Mouse (Mus musculus) embryonic facial prominence, embryonic 13.5 days (tissue): ENCODE data around the gene Usp47. TPM values are rescaled to one million over a fixed set of nuclear protein-coding genes. Genes with fewer than 3 reads are reported as not detected.
A peak's percentile ranks its signal among the peaks of the same experiment; 100 is the strongest.

Experiments
- ATAC-seq: fragments of 200-750 bp; cut with Nextera tagmentation; 2 replicates; pipeline ENCODE4 v1.8.0; 2017; ENCODE audit warnings: low read depth; ENCODE audit not compliant: insufficient number of reproducible peaks, insufficient read depth, low FRiP score, low TSS enrichment
- H3K27ac ChIP-seq: fragments of 300-500 bp; sonication (generic); 2 replicates; pipeline ENCODE4 v1.5.1; 2015; ENCODE audit warnings: moderate library complexity, mild to moderate bottlenecking, inconsistent platforms
- H3K27me3 ChIP-seq: fragments of 300-500 bp; sonication (generic); 2 replicates; pipeline ENCODE4 v1.6.1; 2015; ENCODE audit warnings: mild to moderate bottlenecking, inconsistent platforms
- H3K36me3 ChIP-seq: fragments of 300-500 bp; sonication (generic); 2 replicates; pipeline ENCODE4 v1.6.1; 2015; ENCODE audit warnings: mild to moderate bottlenecking, inconsistent platforms
- H3K4me1 ChIP-seq: fragments of 300-500 bp; sonication (generic); 2 replicates; pipeline ENCODE4 v1.6.1; 2015; ENCODE audit warnings: inconsistent platforms
- H3K4me2 ChIP-seq: fragments of 300-500 bp; sonication (generic); 2 replicates; pipeline ENCODE4 v1.6.1; 2015; ENCODE audit warnings: moderate library complexity, mild to moderate bottlenecking, inconsistent platforms
- H3K4me3 ChIP-seq: fragments of 300-500 bp; sonication (generic); 2 replicates; pipeline ENCODE4 v1.5.1; 2015; ENCODE audit warnings: mild to moderate bottlenecking, inconsistent platforms
- H3K9ac ChIP-seq: fragments of 300-500 bp; sonication (generic); 2 replicates; pipeline ENCODE4 v1.6.1; 2015; ENCODE audit warnings: mild to moderate bottlenecking, inconsistent platforms
- H3K9me3 ChIP-seq: fragments of 300-500 bp; sonication (generic); 2 replicates; pipeline ENCODE4 v1.6.1; 2016; ENCODE audit warnings: inconsistent platforms
- WGBS: fragments of 180-500 bp; shearing (Covaris S2); methylation state at CpG from one replicate; pipeline ENCODE4 v1.1.7; 2015; ENCODE audit warnings: mixed read lengths; 5-methylcytosine and 5-hydroxymethylcytosine counted together
- polyA plus RNA-seq: library from polyadenylated mRNA; unstranded; fragments of >200 nt; fragmentation: Nextera tagmentation; extraction: Ambion mirVana; gene quantifications from 2 replicates; pipeline ENCODE4 v1.2.1, GENCODE M21; 2015

Usp47 gene
- 69.5 and 77.7 TPM in 2 replicates for polyA plus RNA-seq

DNA sequence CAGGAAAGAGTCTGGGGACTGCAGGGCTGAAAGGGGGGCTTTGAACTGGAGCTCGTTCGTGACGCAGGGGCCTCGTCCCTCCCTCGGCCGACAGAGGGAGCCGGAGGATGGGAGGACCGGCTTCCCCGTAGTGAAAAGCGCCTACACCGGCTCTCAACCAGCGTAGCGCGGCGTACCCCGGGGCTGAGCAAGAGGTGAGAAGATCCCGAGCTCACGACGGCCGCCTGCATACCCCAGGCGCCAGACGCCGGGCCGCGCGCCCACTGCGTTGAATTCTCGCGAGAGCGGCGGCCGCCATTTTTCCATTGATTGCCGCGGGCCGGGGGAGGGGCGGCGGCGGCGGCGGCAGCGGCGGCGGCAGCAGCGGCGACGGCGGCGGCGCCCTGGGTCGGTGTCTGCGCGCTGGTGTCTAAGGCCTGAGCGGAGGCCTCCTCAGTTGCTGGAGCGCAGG is at the start of gene Usp47:
Gene Usp47 (plus strand): TSS at position 355 of the 451 bp plus-strand sequence.
- H3K27ac ChIP-seq = peak within 1 kb of the TSS; percentile 97
- peaks cover 36% of the 10 kb centered on the region for H3K4me1 ChIP-seq
- H3K36me3 ChIP-seq = no peaks in the 10 kb centered on the region
- H3K27me3 ChIP-seq = no peaks in the 10 kb centered on the region
- WGBS = under 1% methylated on average over 50 of the region's 54 CpGs
- peak within 1 kb of the TSS; percentile 92 for H3K4me3 ChIP-seq
- peak within 1 kb of the TSS; percentile 76 for H3K4me2 ChIP-seq
- peak within 1 kb of the TSS; percentile 99 for H3K9ac ChIP-seq
- ATAC-seq = peak; percentile 89
- H3K9me3 ChIP-seq = no peaks in the 10 kb centered on the region

GRCm38 (mm10) chr7:111976401-111976800 is 46.9 kb upstream of the Usp47 start:
- Histone ChIP-seq H3K4me3 (no peak overlapping the region), H3K27ac (no peak overlapping the region), H3K36me3 (no peaks in the 10 kb centered on the region), H3K4me1 (no peaks in the 10 kb centered on the region), H3K9ac (no peak overlapping the region), H3K9me3 (no peaks in the 10 kb centered on the region), H3K4me2 (no peak overlapping the region), H3K27me3 (no peaks in the 10 kb centered on the region)
- WGBS = 44% methylated on average over 2 of the region's 2 CpGs
- ATAC-seq = no peak

- Histone ChIP-seq H3K27me3 (no peaks in the 10 kb centered on the region), H3K9ac (no peak overlapping the region)
- no peak for ATAC-seq
These were observed 45.4 kb upstream of the Usp47 start for GRCm38 (mm10) chr7:111977871-111978270.

GRCm38 (mm10) chr7:111982296-111982695 is 41.0 kb upstream of the Usp47 start:
- WGBS = 95% methylated on average over 15 of the region's 15 CpGs
- H3K4me2 ChIP-seq = no peak overlapping the region
- H3K27ac ChIP-seq = no peak overlapping the region

More at GRCm38 (mm10) chr7:111977871-111978270, 45.4 kb upstream of the Usp47 start:
- Histone ChIP-seq H3K4me3 (no peak overlapping the region), H3K4me1 (no peaks in the 10 kb centered on the region), H3K27ac (no peak overlapping the region), H3K36me3 (no peaks in the 10 kb centered on the region), H3K4me2 (no peak overlapping the region), H3K9me3 (no peaks in the 10 kb centered on the region)
- WGBS = 75% methylated on average over 3 of the region's 3 CpGs

GRCm38 (mm10) chr7:111984530-111984929 is 38.8 kb upstream of the Usp47 start:
- no peak overlapping the region for H3K9ac ChIP-seq
- no peak overlapping the region for H3K27ac ChIP-seq
- no peak for ATAC-seq
- H3K4me3 ChIP-seq = no peak overlapping the region
- H3K27me3 ChIP-seq = no peaks in the 10 kb centered on the region
- no peaks in the 10 kb centered on the region for H3K36me3 ChIP-seq
- H3K4me2 ChIP-seq = no peak overlapping the region
- no peaks in the 10 kb centered on the region for H3K4me1 ChIP-seq
- no peaks in the 10 kb centered on the region for H3K9me3 ChIP-seq
- 90% methylated on average over 3 of the region's 3 CpGs for WGBS

More at GRCm38 (mm10) chr7:111982296-111982695, 41.0 kb upstream of the Usp47 start:
- Histone ChIP-seq H3K27me3 (no peaks in the 10 kb centered on the region), H3K36me3 (no peaks in the 10 kb centered on the region), H3K4me1 (no peaks in the 10 kb centered on the region), H3K4me3 (no peak overlapping the region), H3K9ac (no peak overlapping the region), H3K9me3 (no peaks in the 10 kb centered on the region)
- ATAC-seq = no peak

DNA sequence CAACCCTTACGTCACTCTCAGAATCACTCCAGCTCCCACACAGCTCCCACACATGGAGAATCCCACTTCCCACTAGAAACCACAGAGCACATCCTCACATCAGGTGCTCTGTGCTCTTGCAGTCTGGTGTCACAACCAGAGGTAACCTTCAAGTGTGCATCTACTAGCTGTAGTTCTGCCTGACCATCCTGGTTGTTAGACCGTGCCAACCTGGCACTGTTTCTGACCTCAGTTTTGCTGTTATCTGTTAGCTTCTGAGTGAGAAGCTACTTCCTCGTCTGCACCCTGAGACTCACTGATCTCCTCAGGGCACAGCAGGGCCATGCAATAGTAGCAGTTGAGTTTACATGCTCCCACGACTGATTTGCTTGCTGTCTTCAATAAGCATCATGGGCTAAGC is 38.0 kb upstream of the Usp47 start:
- Histone ChIP-seq H3K36me3 (no peaks in the 10 kb centered on the region), H3K9me3 (no peaks in the 10 kb centered on the region), H3K9ac (no peak overlapping the region), H3K4me2 (no peak overlapping the region), H3K27ac (no peak overlapping the region), H3K4me1 (no peaks in the 10 kb centered on the region), H3K4me3 (no peak overlapping the region), H3K27me3 (no peaks in the 10 kb centered on the region)
- 77% methylated on average over 4 of the region's 4 CpGs for WGBS
- no peak for ATAC-seq

DNA sequence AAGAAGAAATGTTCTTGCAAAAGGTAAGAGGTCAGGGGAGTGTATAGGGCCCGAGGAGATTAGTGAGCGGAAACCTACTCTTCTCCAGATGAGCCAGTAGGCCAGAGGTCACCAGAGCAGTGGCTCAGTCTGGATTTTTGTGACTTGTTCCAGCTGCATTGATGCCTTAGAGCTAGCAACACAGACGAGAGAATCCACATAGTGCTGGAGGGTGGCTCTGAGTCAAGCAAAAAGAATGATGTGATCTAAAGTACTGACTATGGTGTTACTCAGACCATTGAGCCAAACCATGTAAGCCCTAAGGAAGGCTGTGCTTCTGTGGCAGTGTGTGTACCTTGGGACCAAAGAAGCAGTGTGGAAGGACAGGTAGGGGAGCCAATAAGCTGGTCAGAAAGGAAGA is 36.4 kb upstream of the Usp47 start:
- H3K27me3 ChIP-seq = no peaks in the 10 kb centered on the region
- no peak overlapping the region for H3K27ac ChIP-seq
- no peak overlapping the region for H3K4me2 ChIP-seq
- H3K9ac ChIP-seq = no peak overlapping the region
- H3K4me3 ChIP-seq = no peak overlapping the region
- no peak for ATAC-seq
- 53% methylated on average over 3 of the region's 3 CpGs for WGBS
- H3K4me1 ChIP-seq = no peaks in the 10 kb centered on the region
- no peaks in the 10 kb centered on the region for H3K36me3 ChIP-seq
- H3K9me3 ChIP-seq = no peaks in the 10 kb centered on the region

DNA sequence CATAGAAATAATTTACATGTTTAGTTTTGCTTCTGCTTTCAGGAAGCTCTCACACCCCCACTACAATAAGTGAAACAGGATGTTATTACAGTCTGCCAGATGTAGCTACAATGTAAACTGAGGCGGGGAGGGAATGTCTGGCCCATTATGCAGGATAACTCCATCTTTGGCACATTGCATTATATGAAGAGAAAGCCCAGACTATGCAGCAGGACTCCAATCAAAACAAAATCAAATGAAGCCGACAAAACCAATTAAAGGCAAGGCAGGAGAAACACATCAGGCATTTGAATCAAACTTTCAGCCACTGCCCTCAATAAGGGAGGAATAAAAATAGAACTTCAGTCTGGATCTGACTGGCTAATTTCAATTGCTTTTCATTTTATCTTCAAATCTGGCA is 25.9 kb upstream of the Usp47 start:
- ATAC-seq = no peak
- H3K4me1 ChIP-seq = no peaks in the 10 kb centered on the region
- 0 out of 2 replicates have a peak, but pooled peaks cover 5% of the 10 kb centered on the region for H3K9me3 ChIP-seq
- 53% methylated on average over 2 of the region's 2 CpGs for WGBS
- no peaks in the 10 kb centered on the region for H3K36me3 ChIP-seq
- H3K4me3 ChIP-seq = no peak overlapping the region
- no peaks in the 10 kb centered on the region for H3K27me3 ChIP-seq
- H3K9ac ChIP-seq = no peak overlapping the region
- H3K27ac ChIP-seq = no peak overlapping the region
- no peak overlapping the region for H3K4me2 ChIP-seq

- Histone ChIP-seq H3K4me2 (no peak overlapping the region), H3K27me3 (no peaks in the 10 kb centered on the region), H3K4me1 (no peaks in the 10 kb centered on the region), H3K9me3 (0 out of 2 replicates have a peak, but pooled peaks cover 5% of the 10 kb centered on the region), H3K27ac (no peak overlapping the region), H3K9ac (no peak overlapping the region), H3K36me3 (no peaks in the 10 kb centered on the region), H3K4me3 (no peak overlapping the region)
- WGBS = 47% methylated on average over 6 of the region's 6 CpGs
- no peak for ATAC-seq
These were observed 24.8 kb upstream of the Usp47 start for GRCm38 (mm10) chr7:111998446-111999004.

DNA sequence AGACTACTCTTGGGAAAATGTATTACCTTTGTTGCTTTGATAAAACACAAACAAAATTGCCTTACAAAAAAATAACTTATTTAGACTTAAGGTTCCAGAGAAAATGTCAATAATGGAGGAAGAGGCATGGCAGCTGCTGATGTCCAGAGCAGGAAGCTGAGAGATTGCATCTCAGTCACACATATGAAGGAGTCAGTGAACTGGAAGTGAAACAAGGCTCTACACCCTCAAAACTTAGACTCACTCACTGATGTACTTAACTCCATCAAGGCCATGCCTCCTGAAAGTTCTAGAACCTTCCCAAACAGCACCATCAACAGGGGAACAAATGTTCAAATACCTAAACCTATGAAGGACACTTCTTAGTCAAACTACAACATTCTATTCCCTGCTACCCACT is 23.9 kb upstream of the Usp47 start:
- Histone ChIP-seq H3K4me1 (no peaks in the 10 kb centered on the region), H3K4me2 (no peak overlapping the region), H3K9ac (no peak overlapping the region), H3K4me3 (no peak overlapping the region), H3K27ac (no peak overlapping the region), H3K9me3 (0 out of 2 replicates have a peak, but pooled peaks cover 5% of the 10 kb centered on the region), H3K27me3 (no peaks in the 10 kb centered on the region), H3K36me3 (no peaks in the 10 kb centered on the region)
- ATAC-seq = no peak

GRCm38 (mm10) chr7:112000166-112000565 is 23.1 kb upstream of the Usp47 start:
- Histone ChIP-seq H3K9ac (no peak overlapping the region), H3K4me3 (no peak overlapping the region), H3K4me2 (no peak overlapping the region), H3K9me3 (0 out of 2 replicates have a peak, but pooled peaks cover 5% of the 10 kb centered on the region), H3K4me1 (no peaks in the 10 kb centered on the region), H3K27ac (no peak overlapping the region), H3K27me3 (no peaks in the 10 kb centered on the region), H3K36me3 (no peaks in the 10 kb centered on the region)
- ATAC-seq = no peak
- 84% methylated on average over 1 of the region's 1 CpGs for WGBS

- Histone ChIP-seq H3K4me1 (no peaks in the 10 kb centered on the region), H3K9ac (no peak overlapping the region), H3K27ac (no peak overlapping the region), H3K36me3 (no peaks in the 10 kb centered on the region), H3K27me3 (no peaks in the 10 kb centered on the region), H3K4me3 (no peak overlapping the region), H3K9me3 (no peaks in the 10 kb centered on the region), H3K4me2 (no peak overlapping the region)
- ATAC-seq = no peak
- 61% methylated on average over 2 of the region's 2 CpGs for WGBS
These were observed 12.8 kb upstream of the Usp47 start for GRCm38 (mm10) chr7:112010511-112010910.
